Mouse (Mus musculus) heart, embryonic 14.5 days (tissue): ENCODE measurements around the gene Nek10. TPM values are rescaled to one million over a fixed set of nuclear protein-coding genes. Genes with fewer than 3 reads are reported as not detected.

ENCODE experiments used
- ATAC-seq: fragments of 200-750 bp; cut with Nextera tagmentation; 2 replicates; pipeline ENCODE4 v1.8.0; 2017; ENCODE audit warnings: low read depth, moderate TSS enrichment; ENCODE audit not compliant: insufficient number of reproducible peaks, insufficient read depth, low FRiP score
- H3K27ac ChIP-seq, 2 experiments: fragments of 200-500 bp in 1 of 2; fragments of 300-500 bp in 1 of 2; sonication (generic) in 1 of 2; replicated peaks in 1 of 2; 2 replicates each; pipeline ENCODE4 v1.5.1; 2012 to 2014; ENCODE audit warnings: low read depth in 2 of 2, low read length in 2 of 2, control low read depth in 1 of 2, mild to moderate bottlenecking in 1 of 2, mixed read lengths in 1 of 2; ENCODE audit not compliant: control insufficient read depth in 1 of 2, insufficient read depth in 1 of 2
- H3K27me3 ChIP-seq: fragments of 300-500 bp; sonication (generic); 2 replicates; pipeline ENCODE4 v1.6.1; 2014; ENCODE audit warnings: mild to moderate bottlenecking, low read length, control low read depth; ENCODE audit not compliant: control insufficient read depth, insufficient read depth
- H3K36me3 ChIP-seq: fragments of 300-500 bp; sonication (generic); 2 replicates; pipeline ENCODE4 v1.6.1; 2014; ENCODE audit warnings: mild to moderate bottlenecking, control low read depth, low read length, mixed read lengths; ENCODE audit not compliant: control insufficient read depth, insufficient read depth
- H3K4me1 ChIP-seq, 2 experiments: fragments of 200-500 bp in 1 of 2; fragments of 300-500 bp in 1 of 2; sonication (generic) in 1 of 2; 2 replicates each; pipeline ENCODE4 v1.6.1; 2012 to 2014; ENCODE audit warnings: low read length in 2 of 2, control low read depth in 1 of 2, mixed read lengths in 1 of 2; ENCODE audit not compliant: control insufficient read depth in 2 of 2, insufficient read depth in 2 of 2
- H3K4me2 ChIP-seq: fragments of 300-500 bp; sonication (generic); 2 replicates; pipeline ENCODE4 v1.6.1; 2014; ENCODE audit warnings: mild to moderate bottlenecking, low read length
- H3K4me3 ChIP-seq, 2 experiments: fragments of 200-500 bp in 1 of 2; fragments of 300-500 bp in 1 of 2; sonication (generic) in 1 of 2; 2 replicates each; pipeline ENCODE4 v1.5.1; 2012 to 2014; ENCODE audit warnings: low read length in 2 of 2, mild to moderate bottlenecking in 2 of 2, control low read depth in 1 of 2, low read depth in 1 of 2, moderate library complexity in 1 of 2; ENCODE audit not compliant: control insufficient read depth in 1 of 2, insufficient read depth in 1 of 2
- H3K9ac ChIP-seq: fragments of 300-500 bp; sonication (generic); 2 replicates; pipeline ENCODE4 v1.6.1; 2014; ENCODE audit warnings: mild to moderate bottlenecking, low read length
- H3K9me3 ChIP-seq: fragments of 300-500 bp; sonication (generic); 2 replicates; pipeline ENCODE4 v1.6.1; 2016; ENCODE audit warnings: low read length, control low read depth; ENCODE audit not compliant: control insufficient read depth
- WGBS: fragments of 180-500 bp; shearing (Covaris S2); extraction: QIAGEN DNeasy Blood & Tissue Kit; methylation state at CpG from one replicate; pipeline ENCODE4 v1.1.7; 2014; 5-methylcytosine and 5-hydroxymethylcytosine counted together
- polyA plus RNA-seq: library from polyadenylated mRNA; unstranded; fragments of >200 nt; fragmentation: Nextera tagmentation; extraction: Ambion mirVana; gene quantifications from 2 replicates; pipeline ENCODE4 v1.2.1, GENCODE M21; 2014

Gene Nek10
- polyA plus RNA-seq, 1 experiment from 2014 or later, result 0.04 TPM

GRCm38 (mm10) chr14:14905530-14905852 is 102.3 kb downstream of the Nek10 start:
- H3K36me3 ChIP-seq, result no peaks in the 10 kb centered on the region
- H3K27ac ChIP-seq, result no peak overlapping the region
- H3K27me3 ChIP-seq, result no peaks in the 10 kb centered on the region
- no peak for ATAC-seq
- no peaks in the 10 kb centered on the region for H3K9me3 ChIP-seq
- no peaks in the 10 kb centered on the region for H3K4me1 ChIP-seq
- 71% methylated on average over 5 of the region's 5 CpGs for WGBS
- H3K9ac ChIP-seq, result no peak overlapping the region
- H3K4me2 ChIP-seq, result no peak overlapping the region
- no peak overlapping the region for H3K4me3 ChIP-seq

GRCm38 (mm10) chr14:14925615-14926014 is 122.4 kb downstream of the Nek10 start:
- Histone ChIP-seq H3K4me1 (no peaks in the 10 kb centered on the region), H3K4me2 (no peak overlapping the region), H3K27ac (no peak overlapping the region), H3K9me3 (no peaks in the 10 kb centered on the region), H3K9ac (no peak overlapping the region), H3K27me3 (no peaks in the 10 kb centered on the region), H3K4me3 (no peak overlapping the region), H3K36me3 (no peaks in the 10 kb centered on the region)
- ATAC-seq, result no peak
- 61% methylated on average over 1 of the region's 1 CpGs for whole genome bisulfite sequencing

- no peak overlapping the region for H3K9ac ChIP-seq
- H3K4me2 ChIP-seq, result no peak overlapping the region
- H3K27ac ChIP-seq, result no peak overlapping the region
- 64% methylated on average over 2 of the region's 2 CpGs for WGBS
- no peak overlapping the region for H3K4me3 ChIP-seq
- H3K36me3 ChIP-seq, result no peaks in the 10 kb centered on the region
- H3K9me3 ChIP-seq, result no peaks in the 10 kb centered on the region
- no peaks in the 10 kb centered on the region for H3K4me1 ChIP-seq
- no peak for ATAC-seq
- no peaks in the 10 kb centered on the region for H3K27me3 ChIP-seq
Observed at GRCm38 (mm10) chr14:14927559-14927958, 124.3 kb downstream of the Nek10 start.

GRCm38 (mm10) chr14:14934977-14935376 is 131.8 kb downstream of the Nek10 start:
- no peaks in the 10 kb centered on the region for H3K27me3 ChIP-seq
- H3K9ac ChIP-seq, result no peak overlapping the region
- WGBS, result 70% methylated on average over 2 of the region's 2 CpGs
- H3K4me1 ChIP-seq, result no peaks in the 10 kb centered on the region
- H3K36me3 ChIP-seq, result no peaks in the 10 kb centered on the region
- H3K4me3 ChIP-seq, result no peak overlapping the region
- H3K27ac ChIP-seq, result no peak overlapping the region
- no peak for ATAC-seq
- H3K4me2 ChIP-seq, result no peak overlapping the region
- no peaks in the 10 kb centered on the region for H3K9me3 ChIP-seq

GRCm38 (mm10) chr14:14945930-14946329 is 142.7 kb downstream of the Nek10 start:
- no peak overlapping the region for H3K4me2 ChIP-seq
- no peaks in the 10 kb centered on the region for H3K9me3 ChIP-seq
- H3K4me1 ChIP-seq, result no peaks in the 10 kb centered on the region
- H3K4me3 ChIP-seq, result no peak overlapping the region
- H3K27ac ChIP-seq, result no peak overlapping the region
- no peaks in the 10 kb centered on the region for H3K27me3 ChIP-seq
- ATAC-seq, result no peak
- H3K36me3 ChIP-seq, result no peaks in the 10 kb centered on the region
- H3K9ac ChIP-seq, result no peak overlapping the region

GRCm38 (mm10) chr14:14949023-14949422 is 145.8 kb downstream of the Nek10 start:
- H3K27ac ChIP-seq, result no peak overlapping the region
- WGBS, result 83% methylated on average over 2 of the region's 2 CpGs
- no peaks in the 10 kb centered on the region for H3K4me1 ChIP-seq
- H3K9me3 ChIP-seq, result no peaks in the 10 kb centered on the region
- no peaks in the 10 kb centered on the region for H3K36me3 ChIP-seq
- H3K9ac ChIP-seq, result no peak overlapping the region
- no peak overlapping the region for H3K4me3 ChIP-seq
- H3K27me3 ChIP-seq, result no peaks in the 10 kb centered on the region
- no peak overlapping the region for H3K4me2 ChIP-seq
- ATAC-seq, result no peak

GRCm38 (mm10) chr14:14951808-14952207 is 148.6 kb downstream of the Nek10 start:
- Histone ChIP-seq H3K27me3 (no peaks in the 10 kb centered on the region), H3K9me3 (no peaks in the 10 kb centered on the region), H3K4me1 (no peaks in the 10 kb centered on the region), H3K4me3 (no peak overlapping the region), H3K9ac (no peak overlapping the region), H3K36me3 (no peaks in the 10 kb centered on the region), H3K4me2 (no peak overlapping the region), H3K27ac (no peak overlapping the region)
- ATAC-seq, result no peak
- WGBS, result 69% methylated on average over 1 of the region's 1 CpGs

- Histone ChIP-seq H3K4me1 (no peaks in the 10 kb centered on the region), H3K9me3 (no peaks in the 10 kb centered on the region), H3K4me3 (no peak overlapping the region), H3K27me3 (no peaks in the 10 kb centered on the region), H3K4me2 (no peak overlapping the region), H3K36me3 (no peaks in the 10 kb centered on the region), H3K9ac (no peak overlapping the region), H3K27ac (no peak overlapping the region)
- no peak for ATAC-seq
- WGBS, result 89% methylated on average over 2 of the region's 2 CpGs
Observed at GRCm38 (mm10) chr14:14959780-14960440, 156.7 kb downstream of the Nek10 start.
